Mouse (Mus musculus) limb, embryonic 15.5 days (tissue): ENCODE measurements around the gene Grm3. TPM values are rescaled to one million over a fixed set of nuclear protein-coding genes. Genes with fewer than 3 reads are reported as not detected.

Experiments used
- ATAC-seq: fragments of 200-750 bp; cut with Nextera tagmentation; 2 replicates; pipeline ENCODE4 v1.8.0; 2017; ENCODE audit warnings: low read depth, moderate TSS enrichment; ENCODE audit not compliant: insufficient number of reproducible peaks, low FRiP score, low TSS enrichment
- H3K27ac ChIP-seq: fragments of 300-500 bp; sonication (generic); 2 replicates; pipeline ENCODE4 v1.5.1; 2015; ENCODE audit warnings: moderate library complexity, mild to moderate bottlenecking, inconsistent platforms
- H3K27me3 ChIP-seq: fragments of 300-500 bp; sonication (generic); 2 replicates; pipeline ENCODE4 v1.6.1; 2015; ENCODE audit warnings: inconsistent platforms
- H3K36me3 ChIP-seq: fragments of 300-500 bp; sonication (generic); 2 replicates; pipeline ENCODE4 v1.6.1; 2015; ENCODE audit warnings: inconsistent platforms
- H3K4me1 ChIP-seq: fragments of 300-500 bp; sonication (generic); 2 replicates; pipeline ENCODE4 v1.6.1; 2015; ENCODE audit warnings: inconsistent platforms
- H3K4me2 ChIP-seq: fragments of 300-500 bp; sonication (generic); 2 replicates; pipeline ENCODE4 v1.6.1; 2015; ENCODE audit warnings: mild to moderate bottlenecking, inconsistent platforms
- H3K4me3 ChIP-seq: fragments of 300-500 bp; sonication (generic); 2 replicates; pipeline ENCODE4 v1.5.1; 2015; ENCODE audit warnings: mild to moderate bottlenecking, inconsistent platforms
- H3K9ac ChIP-seq: fragments of 300-500 bp; sonication (generic); 2 replicates; pipeline ENCODE4 v1.6.1; 2015; ENCODE audit warnings: inconsistent platforms
- H3K9me3 ChIP-seq: fragments of 300-500 bp; sonication (generic); 2 replicates; pipeline ENCODE4 v1.6.1; 2016; ENCODE audit warnings: inconsistent platforms
- WGBS: fragments of 180-500 bp; shearing (Covaris S2); methylation state at CpG from one replicate; pipeline ENCODE4 v1.1.7; 2015; 5-methylcytosine and 5-hydroxymethylcytosine counted together
- polyA plus RNA-seq: library from polyadenylated mRNA; unstranded; fragments of >200 nt; fragmentation: Nextera tagmentation; extraction: Ambion mirVana; gene quantifications from 2 replicates; pipeline ENCODE4 v1.2.1, GENCODE M21; 2015

Grm3 gene
- 0.87 and 0.92 TPM in 2 replicates for polyA plus RNA-seq

- H3K4me2 ChIP-seq: peak within 1 kb of the TSS; percentile 84
- H3K9ac ChIP-seq: 0 out of 2 replicates have a peak within 1 kb of the TSS, but pooled peaks have one; percentile 10
- H3K27me3 ChIP-seq: peaks cover 13% of the 10 kb centered on the region
- peak within 1 kb of the TSS; percentile 41 for H3K4me3 ChIP-seq
- H3K27ac ChIP-seq: no peak within 1 kb of the TSS
- under 1% methylated on average over 25 of the region's 25 CpGs for WGBS
- H3K9me3 ChIP-seq: no peaks in the 10 kb centered on the region
- H3K4me1 ChIP-seq: peaks cover 17% of the 10 kb centered on the region
- ATAC-seq: 0 out of 2 replicates have a peak, but pooled peaks have one; percentile 19
- no peaks in the 10 kb centered on the region for H3K36me3 ChIP-seq
These were observed at the start of gene Grm3 for GRCm38 (mm10) chr5:9724956-9725600. TSS of gene Grm3 (minus strand) at chr5:9725170.

- Histone ChIP-seq H3K9ac (no peak overlapping the region), H3K9me3 (no peaks in the 10 kb centered on the region), H3K36me3 (no peaks in the 10 kb centered on the region), H3K27me3 (no peaks in the 10 kb centered on the region), H3K4me3 (no peak overlapping the region), H3K27ac (no peak overlapping the region), H3K4me2 (no peak overlapping the region), H3K4me1 (no peaks in the 10 kb centered on the region)
- WGBS: 64% methylated on average over 2 of the region's 2 CpGs
- no peak for ATAC-seq
These were observed 30.8 kb upstream of the Grm3 start for GRCm38 (mm10) chr5:9755751-9756150.

GRCm38 (mm10) chr5:9748184-9748583, 23.2 kb upstream of the Grm3 start:
- no peak overlapping the region for H3K4me2 ChIP-seq
- H3K4me3 ChIP-seq: no peak overlapping the region
- no peaks in the 10 kb centered on the region for H3K36me3 ChIP-seq
- WGBS: 53% methylated on average over 5 of the region's 5 CpGs
- H3K9ac ChIP-seq: no peak overlapping the region
- ATAC-seq: no peak
- H3K4me1 ChIP-seq: no peaks in the 10 kb centered on the region
- no peak overlapping the region for H3K27ac ChIP-seq
- no peaks in the 10 kb centered on the region for H3K27me3 ChIP-seq
- H3K9me3 ChIP-seq: no peaks in the 10 kb centered on the region

- Histone ChIP-seq H3K4me2 (no peak overlapping the region), H3K27me3 (no peaks in the 10 kb centered on the region), H3K4me1 (no peaks in the 10 kb centered on the region), H3K4me3 (no peak overlapping the region), H3K9ac (no peak overlapping the region), H3K9me3 (no peaks in the 10 kb centered on the region), H3K36me3 (no peaks in the 10 kb centered on the region), H3K27ac (no peak overlapping the region)
- ATAC-seq: no peak
- WGBS: 92% methylated on average over 5 of the region's 5 CpGs
These were observed 19.1 kb upstream of the Grm3 start for GRCm38 (mm10) chr5:9744120-9744519.

- Histone ChIP-seq H3K9me3 (no peaks in the 10 kb centered on the region), H3K36me3 (no peaks in the 10 kb centered on the region), H3K4me1 (peaks cover 17% of the 10 kb centered on the region), H3K4me2 (peak overlapping the region; percentile 84), H3K27ac (no peak overlapping the region), H3K4me3 (peak overlapping the region; percentile 41), H3K9ac (no peak overlapping the region), H3K27me3 (peaks cover 13% of the 10 kb centered on the region)
- ATAC-seq: no peak
- WGBS: under 1% methylated on average over 22 of the region's 22 CpGs
These were observed 765 bp upstream of the Grm3 start for GRCm38 (mm10) chr5:9725601-9726268.

GRCm38 (mm10) chr5:9724287-9724955, 549 bp downstream of the Grm3 start:
- Histone ChIP-seq H3K36me3 (no peaks in the 10 kb centered on the region), H3K9ac (no peak overlapping the region), H3K27me3 (peaks cover 13% of the 10 kb centered on the region), H3K4me3 (peak overlapping the region; percentile 41), H3K27ac (no peak overlapping the region), H3K4me2 (peak overlapping the region; percentile 84), H3K9me3 (no peaks in the 10 kb centered on the region), H3K4me1 (peaks cover 17% of the 10 kb centered on the region)
- WGBS: 10% methylated on average over 13 of the region's 13 CpGs
- no peak for ATAC-seq

GRCm38 (mm10) chr5:9721136-9721535, 3.8 kb downstream of the Grm3 start:
- no peaks in the 10 kb centered on the region for H3K36me3 ChIP-seq
- H3K27ac ChIP-seq: no peak overlapping the region
- H3K4me1 ChIP-seq: peaks cover 17% of the 10 kb centered on the region
- H3K4me3 ChIP-seq: no peak overlapping the region
- no peaks in the 10 kb centered on the region for H3K9me3 ChIP-seq
- H3K27me3 ChIP-seq: peaks cover 13% of the 10 kb centered on the region
- ATAC-seq: no peak
- H3K4me2 ChIP-seq: no peak overlapping the region
- no peak overlapping the region for H3K9ac ChIP-seq

- Histone ChIP-seq H3K9me3 (no peaks in the 10 kb centered on the region), H3K27me3 (no peaks in the 10 kb centered on the region), H3K36me3 (no peaks in the 10 kb centered on the region), H3K9ac (no peak overlapping the region), H3K4me1 (no peaks in the 10 kb centered on the region), H3K27ac (no peak overlapping the region), H3K4me2 (no peak overlapping the region), H3K4me3 (no peak overlapping the region)
- ATAC-seq: no peak
- WGBS: 83% methylated on average over 5 of the region's 5 CpGs
These were observed 8.7 kb downstream of the Grm3 start for GRCm38 (mm10) chr5:9716295-9716694.

GRCm38 (mm10) chr5:9707096-9707495, 17.9 kb downstream of the Grm3 start:
- Histone ChIP-seq H3K4me1 (no peaks in the 10 kb centered on the region), H3K9ac (no peak overlapping the region), H3K27me3 (no peaks in the 10 kb centered on the region), H3K4me2 (no peak overlapping the region), H3K4me3 (no peak overlapping the region), H3K9me3 (no peaks in the 10 kb centered on the region), H3K36me3 (no peaks in the 10 kb centered on the region), H3K27ac (no peak overlapping the region)
- no peak for ATAC-seq
- WGBS: 90% methylated on average over 1 of the region's 1 CpGs

- Histone ChIP-seq H3K9ac (no peak overlapping the region), H3K36me3 (no peaks in the 10 kb centered on the region), H3K27ac (no peak overlapping the region), H3K4me3 (no peak overlapping the region), H3K27me3 (no peaks in the 10 kb centered on the region), H3K9me3 (no peaks in the 10 kb centered on the region), H3K4me1 (no peaks in the 10 kb centered on the region), H3K4me2 (no peak overlapping the region)
- no peak for ATAC-seq
- 48% methylated on average over 3 of the region's 3 CpGs for WGBS
These were observed 21.5 kb downstream of the Grm3 start for GRCm38 (mm10) chr5:9703385-9704009.

- H3K27ac ChIP-seq: no peak overlapping the region
- WGBS: 24% methylated on average over 3 of the region's 3 CpGs
- no peak for ATAC-seq
These were observed 22.1 kb downstream of the Grm3 start for GRCm38 (mm10) chr5:9702656-9703384.

More at GRCm38 (mm10) chr5:9702656-9703384, 22.1 kb downstream of the Grm3 start:
- no peak overlapping the region for H3K9ac ChIP-seq
- no peaks in the 10 kb centered on the region for H3K9me3 ChIP-seq
- no peaks in the 10 kb centered on the region for H3K4me1 ChIP-seq
- H3K27me3 ChIP-seq: no peaks in the 10 kb centered on the region
- no peak overlapping the region for H3K4me2 ChIP-seq
- no peaks in the 10 kb centered on the region for H3K36me3 ChIP-seq
- no peak overlapping the region for H3K4me3 ChIP-seq
